Mouse (Mus musculus) midbrain, postnatal 0 days (tissue): Measurements from ENCODE around the gene Bag3. TPM values are rescaled to one million over a fixed set of nuclear protein-coding genes. Genes with fewer than 3 reads are reported as not detected.

ENCODE experiments used
- ATAC-seq: fragments of 200-750 bp; cut with Nextera tagmentation; 2 replicates; pipeline ENCODE4 v1.8.0; 2017; ENCODE audit warnings: moderate number of reproducible peaks, mild to moderate bottlenecking, moderate TSS enrichment, moderate library complexity; ENCODE audit not compliant: low FRiP score
- DNase-seq: peaks from one replicate; pipeline ENCODE4 v3.0.0-alpha.2; 2015; ENCODE audit warnings: low spot score
- H3K27ac ChIP-seq: fragments of 300-500 bp; sonication (generic); 2 replicates; pipeline ENCODE4 v1.5.1; 2014; ENCODE audit warnings: low read depth, mild to moderate bottlenecking, low read length, mixed read lengths
- H3K27me3 ChIP-seq: fragments of 300-500 bp; sonication (generic); 2 replicates; pipeline ENCODE4 v1.6.1; 2014; ENCODE audit warnings: low read length, control low read depth, mixed read lengths; ENCODE audit not compliant: insufficient read depth
- H3K36me3 ChIP-seq: fragments of 300-500 bp; sonication (generic); 2 replicates; pipeline ENCODE4 v1.6.1; 2014; ENCODE audit warnings: low read length, control low read depth, mixed read lengths; ENCODE audit not compliant: insufficient read depth
- H3K4me1 ChIP-seq: fragments of 300-500 bp; sonication (generic); 2 replicates; pipeline ENCODE4 v1.6.1; 2014; ENCODE audit warnings: mild to moderate bottlenecking, control low read depth, antibody characterized with exemption, low read length, mixed read lengths; ENCODE audit not compliant: insufficient read depth
- H3K4me2 ChIP-seq: fragments of 300-500 bp; sonication (generic); 2 replicates; pipeline ENCODE4 v1.6.1; 2014; ENCODE audit warnings: low read depth, mild to moderate bottlenecking, low read length, mixed read lengths; ENCODE audit not compliant: poor library complexity, severe bottlenecking
- H3K4me3 ChIP-seq: fragments of 300-500 bp; sonication (generic); 2 replicates; pipeline ENCODE4 v1.5.1; 2014; ENCODE audit warnings: low read depth, mild to moderate bottlenecking, low read length, moderate library complexity
- H3K9ac ChIP-seq: fragments of 300-500 bp; sonication (generic); replicated peaks from 2 replicates; pipeline ENCODE4 v1.6.1; 2014; ENCODE audit warnings: mild to moderate bottlenecking, low read length, moderate library complexity, mixed read lengths; ENCODE audit not compliant: poor library complexity, severe bottlenecking
- H3K9me3 ChIP-seq: fragments of 300-500 bp; sonication (generic); 2 replicates; pipeline ENCODE4 v1.6.1; 2016; ENCODE audit warnings: low read length, control low read depth
- CTCF ChIP-seq: IDR thresholded peaks from 2 replicates; pipeline ENCODE4 v1.5.1; 2016; ENCODE audit warnings: antibody characterized with exemption, mild to moderate bottlenecking
- WGBS: fragments of 180-500 bp; shearing (Covaris S2); extraction: QIAGEN DNeasy Blood & Tissue Kit; methylation state at CpG from one replicate; pipeline ENCODE4 v1.1.7; 2014; 5-methylcytosine and 5-hydroxymethylcytosine counted together
- microRNA-seq: library from miRNA; unstranded; fragments of <30 nt; microRNA quantifications from one replicate; pipeline ENCODE4, GENCODE M21; 2016; ENCODE audit warnings: borderline number of aligned reads
- polyA plus RNA-seq: library from polyadenylated mRNA; unstranded; fragments of >200 nt; fragmentation: Nextera tagmentation; extraction: Ambion mirVana; gene quantifications from 2 replicates; pipeline ENCODE4 v1.2.1, GENCODE M21; 2015
- total RNA-seq: library from RNA; depleted of rRNA; stranded (reverse); fragments of >200 nt; gene quantifications from 2 replicates; pipeline ENCODE4 v1.2.3, GENCODE M21; 2014; rRNA removed

The Bag3 gene
- total and polyA plus RNA-seq, 2 experiments from 2014 or later, result 3.7 to 4.9 TPM

DNA sequence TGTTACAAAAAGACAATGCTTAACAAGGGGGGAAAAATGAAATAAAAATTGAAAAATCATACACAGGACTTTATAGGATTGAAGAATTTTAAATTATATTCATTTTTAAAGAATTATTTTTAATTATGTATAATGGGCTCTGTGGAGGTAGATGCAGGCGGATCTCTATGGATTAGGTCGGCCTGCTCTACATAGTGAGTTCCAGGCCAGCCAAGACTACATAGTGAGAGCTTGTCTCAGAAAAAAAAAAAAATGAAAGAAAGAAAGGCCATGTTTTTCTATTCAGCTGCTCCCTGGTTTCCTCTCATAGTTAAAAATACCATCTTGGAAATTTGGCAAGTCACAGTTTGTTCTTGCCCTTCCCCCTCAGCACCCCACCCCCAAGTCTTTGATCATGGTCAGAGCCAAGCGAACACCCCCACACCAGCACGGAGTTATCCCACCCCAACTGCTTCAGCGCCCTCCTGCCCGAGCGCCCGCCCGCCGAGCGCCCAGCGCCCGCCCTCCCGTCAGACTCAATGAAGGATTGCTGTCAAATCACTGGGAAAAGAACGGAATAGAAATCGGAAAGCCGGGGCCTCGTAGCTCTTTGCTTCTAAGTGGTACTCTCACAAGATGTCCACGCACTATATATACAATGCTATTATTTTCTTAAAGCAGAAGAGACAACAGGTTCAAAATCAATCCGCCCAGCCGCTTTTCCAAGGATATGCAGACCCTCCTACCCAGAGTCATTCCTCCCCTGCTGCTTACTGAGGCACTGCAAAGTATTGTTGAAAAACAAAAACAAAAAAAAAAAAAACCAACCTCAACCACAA is 68.9 kb downstream of the Bag3 start:
- WGBS, result 6% methylated on average over 21 of the region's 21 CpGs
- no peak overlapping the region for H3K9ac ChIP-seq
- peak overlapping the region; percentile 14; the same call in 1 of the 2 replicates for H3K4me3 ChIP-seq
- no peaks in the 10 kb centered on the region for H3K27me3 ChIP-seq
- H3K4me1 ChIP-seq, result peaks cover 7% of the 10 kb centered on the region
- no peak for TF ChIP-seq CTCF
- H3K36me3 ChIP-seq, result no peaks in the 10 kb centered on the region
- DNase-seq, result peak; percentile 50
- peak overlapping the region; percentile 77 for H3K27ac ChIP-seq
- H3K4me2 ChIP-seq, result peak overlapping the region; percentile 44
- peak; percentile 72; the same call in 1 of the 2 replicates for ATAC-seq
- no peaks in the 10 kb centered on the region for H3K9me3 ChIP-seq

DNA sequence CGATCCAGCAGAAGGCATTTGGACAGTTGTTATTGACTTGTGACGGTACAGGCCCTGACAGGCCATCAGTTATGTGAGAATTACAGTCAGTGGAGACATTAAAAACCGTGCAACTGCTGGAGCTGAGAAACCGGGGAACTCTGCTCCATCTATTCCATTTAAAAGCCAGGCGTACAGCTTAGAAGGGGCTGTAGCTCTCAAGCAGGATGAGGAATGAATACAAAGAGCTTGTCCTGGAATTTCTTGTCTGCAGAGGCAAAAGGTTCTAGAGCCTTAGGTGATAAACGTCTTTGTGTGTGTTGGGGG is 69.5 kb downstream of the Bag3 start:
- Histone ChIP-seq H3K4me2 (peak overlapping the region; percentile 44), H3K4me1 (peaks cover 7% of the 10 kb centered on the region), H3K9ac (0 out of 2 replicates have a peak overlapping the region, but pooled peaks have one; percentile 24), H3K27me3 (no peaks in the 10 kb centered on the region), H3K4me3 (no peak overlapping the region), H3K27ac (peak overlapping the region; percentile 77), H3K9me3 (no peaks in the 10 kb centered on the region), H3K36me3 (no peaks in the 10 kb centered on the region)
- no peak for TF ChIP-seq CTCF
- DNase-seq, result peak; percentile 56
- WGBS, result 5% methylated on average over 6 of the region's 6 CpGs
- ATAC-seq, result no peak

DNA sequence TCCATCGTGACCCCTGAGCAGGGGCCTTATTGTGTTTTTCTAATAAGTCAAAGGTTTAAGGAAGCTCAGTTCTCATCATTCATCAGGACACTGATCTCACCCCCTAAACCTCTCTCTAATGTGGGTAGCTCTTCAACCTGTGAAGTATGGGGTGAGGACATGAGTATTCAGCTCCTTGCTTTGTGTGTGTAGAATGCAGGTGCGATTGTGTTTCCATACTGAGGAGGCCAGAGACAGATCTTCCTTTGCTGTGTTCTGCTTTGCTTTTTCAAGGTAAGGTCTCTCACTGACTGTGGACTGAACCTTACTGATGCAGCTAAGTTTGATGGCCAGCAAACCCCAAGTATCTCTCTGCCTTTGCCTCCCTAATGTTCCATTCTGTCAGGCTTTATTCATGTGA is 72.9 kb downstream of the Bag3 start:
- Histone ChIP-seq H3K27me3 (no peaks in the 10 kb centered on the region), H3K4me1 (peaks cover 6% of the 10 kb centered on the region), H3K27ac (no peak overlapping the region), H3K9ac (no peak overlapping the region), H3K4me2 (no peak overlapping the region), H3K9me3 (no peaks in the 10 kb centered on the region), H3K36me3 (no peaks in the 10 kb centered on the region), H3K4me3 (no peak overlapping the region)
- no peak for DNase-seq
- no peak for ATAC-seq
- no peak for TF ChIP-seq CTCF
- WGBS, result 96% methylated on average over 2 of the region's 2 CpGs

Small RNA genes lying within 50 kb of the gene (microRNA-seq; reads per million reads assigned to microRNA genes)
- gene Gm24365, result not detected

Other genes starting within 250 kb of the Bag3 start
- gene BC017158, start 225.4 kb upstream of the Bag3 start, total RNA-seq, result 27.7 and 28.0 TPM in 2 replicates
- 17.9 and 18.3 TPM in 2 replicates for gene BC017158, start 225.4 kb upstream of the Bag3 start, polyA plus RNA-seq
- 77.4 and 84.6 TPM in 2 replicates for gene Rgs10, start 104.9 kb upstream of the Bag3 start, total RNA-seq
- gene Rgs10, start 104.9 kb upstream of the Bag3 start, polyA plus RNA-seq, result 89.3 and 91.0 TPM in 2 replicates
- gene Tial1, start 61.9 kb upstream of the Bag3 start, total RNA-seq, result 47.2 and 57.1 TPM in 2 replicates
- 24.8 and 29.9 TPM in 2 replicates for gene Tial1, start 61.9 kb upstream of the Bag3 start, polyA plus RNA-seq
- gene Inpp5f, start 87.7 kb downstream of the Bag3 start, total RNA-seq, result 424 and 472 TPM in 2 replicates
- gene Inpp5f, start 87.7 kb downstream of the Bag3 start, polyA plus RNA-seq, result 473 and 503 TPM in 2 replicates
- 37.1 and 39.0 TPM in 2 replicates for gene Mcmbp, start 216.9 kb downstream of the Bag3 start, total RNA-seq
- gene Mcmbp, start 216.9 kb downstream of the Bag3 start, polyA plus RNA-seq, result 34.8 and 42.7 TPM in 2 replicates
- 23.5 and 35.7 TPM in 2 replicates for gene Sec23ip, start 221.3 kb downstream of the Bag3 start, total RNA-seq
- gene Sec23ip, start 221.3 kb downstream of the Bag3 start, polyA plus RNA-seq, result 26.3 and 26.4 TPM in 2 replicates